Mouse (Mus musculus) adrenal gland, postnatal 14 days (tissue): ENCODE measurements around the gene Adra1d. TPM values are rescaled to one million over a fixed set of nuclear protein-coding genes. Genes with fewer than 3 reads are reported as not detected.

Experiments used
- DNase-seq: peaks from one replicate; pipeline ENCODE4 v3.0.0; 2021; ENCODE audit warnings: mixed read lengths
- total RNA-seq: library from RNA; stranded (reverse); gene quantifications from 2 replicates; pipeline ENCODE4 v1.2.3, GENCODE M21; 2021

Adra1d gene
- total RNA-seq, 1 experiment from 2014 or later: 16.9 TPM

DNA sequence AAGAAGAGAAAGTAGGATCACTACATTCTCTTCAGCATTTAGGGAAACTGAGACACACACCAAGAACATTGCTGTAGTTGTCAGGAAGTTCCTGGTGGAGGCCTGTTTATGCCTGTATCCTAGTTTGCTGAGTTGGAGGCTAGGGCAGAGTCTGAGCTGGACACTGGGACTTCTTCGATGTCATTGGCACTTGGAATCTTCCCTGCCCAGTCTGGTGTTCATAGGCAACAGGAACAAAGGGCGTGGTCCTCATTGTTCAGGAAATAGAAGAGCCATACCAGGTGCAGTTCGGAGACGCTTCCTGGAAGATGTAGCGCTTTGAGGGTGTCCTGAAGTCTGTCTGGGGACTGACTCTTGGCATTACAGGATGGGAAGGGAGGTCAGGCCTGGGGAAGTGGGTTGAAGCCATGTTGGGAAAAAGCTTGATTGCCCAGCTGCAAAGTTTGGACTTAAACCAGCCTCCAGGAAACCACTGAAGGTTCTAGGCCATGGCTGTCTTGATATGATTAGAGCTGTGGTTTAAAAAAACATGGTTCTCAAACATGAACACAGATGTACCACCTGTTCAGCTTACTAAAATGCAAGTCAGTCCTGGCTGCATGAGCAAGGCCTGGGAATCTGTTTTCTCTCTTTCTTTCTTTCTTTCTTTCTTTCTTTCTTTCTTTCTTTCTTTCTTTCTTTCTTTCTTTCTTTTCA lies 65.8 kb downstream of the Adra1d start:
- no peak for DNase-seq

Other genes with a start within 250 kb of the Adra1d start
- 6.6 and 10.2 TPM in 2 replicates for gene Rnf24, start 209.4 kb downstream of the Adra1d start, total RNA-seq
- 21.8 and 25.1 TPM in 2 replicates for gene Smox, start 70.8 kb downstream of the Adra1d start, total RNA-seq